Mouse (Mus musculus) liver, embryonic 16.5 days (tissue): Measurements from ENCODE around the gene March7. TPM values are rescaled to one million over a fixed set of nuclear protein-coding genes. Genes with fewer than 3 reads are reported as not detected.

Experiments
- ATAC-seq: fragments of 200-750 bp; cut with Nextera tagmentation; 2 replicates; pipeline ENCODE4 v1.8.0; 2017; ENCODE audit warnings: low read depth, mild to moderate bottlenecking, moderate number of reproducible peaks, moderate library complexity
- H3K27ac ChIP-seq: fragments of 300-500 bp; sonication (generic); 2 replicates; pipeline ENCODE4 v1.5.1; 2014; ENCODE audit warnings: mild to moderate bottlenecking, low read length
- H3K27me3 ChIP-seq: fragments of 300-500 bp; sonication (generic); 2 replicates; pipeline ENCODE4 v1.6.1; 2014; ENCODE audit warnings: low read depth, low read length, mixed read lengths; ENCODE audit not compliant: control insufficient read depth, insufficient read depth
- H3K36me3 ChIP-seq: fragments of 300-500 bp; sonication (generic); 2 replicates; pipeline ENCODE4 v1.6.1; 2014; ENCODE audit warnings: mild to moderate bottlenecking; ENCODE audit not compliant: control insufficient read depth, insufficient read depth
- H3K4me1 ChIP-seq: fragments of 300-500 bp; sonication (generic); 2 replicates; pipeline ENCODE4 v1.6.1; 2014; ENCODE audit warnings: low read depth, low read length, mixed read lengths; ENCODE audit not compliant: control insufficient read depth
- H3K4me2 ChIP-seq: fragments of 300-500 bp; sonication (generic); 2 replicates; pipeline ENCODE4 v1.6.1; 2014; ENCODE audit warnings: low read depth, low read length, mixed read lengths
- H3K4me3 ChIP-seq: fragments of 300-500 bp; sonication (generic); 2 replicates; pipeline ENCODE4 v1.5.1; 2014; ENCODE audit warnings: low read depth, mild to moderate bottlenecking, low read length
- H3K9ac ChIP-seq: fragments of 300-500 bp; sonication (generic); 2 replicates; pipeline ENCODE4 v1.6.1; 2014; ENCODE audit warnings: low read depth, low read length
- H3K9me3 ChIP-seq: fragments of 300-500 bp; sonication (generic); replicated peaks from 2 replicates; pipeline ENCODE4 v1.6.1; 2016; ENCODE audit warnings: low read length; ENCODE audit not compliant: control insufficient read depth
- WGBS: fragments of 180-500 bp; shearing (Covaris S2); extraction: QIAGEN DNeasy Blood & Tissue Kit; methylation state at CpG from one replicate; pipeline ENCODE4 v1.1.7; 2014; ENCODE audit not compliant: insufficient replicate concordance; 5-methylcytosine and 5-hydroxymethylcytosine counted together
- polyA plus RNA-seq: library from polyadenylated mRNA; unstranded; fragments of >200 nt; fragmentation: Nextera tagmentation; extraction: Ambion mirVana; gene quantifications from 2 replicates; pipeline ENCODE4 v1.2.1, GENCODE M21; 2015

The March7 gene
- polyA plus RNA-seq, 1 experiment from 2014 or later: 20.9 TPM

GRCm38 (mm10) chr2:60221954-60222353 is 12.3 kb downstream of the March7 start:
- Histone ChIP-seq H3K4me3 (no peak overlapping the region), H3K4me1 (peaks cover 3% of the 10 kb centered on the region), H3K27ac (no peak overlapping the region), H3K27me3 (no peaks in the 10 kb centered on the region), H3K4me2 (no peak overlapping the region), H3K36me3 (peaks cover 5% of the 10 kb centered on the region), H3K9me3 (no peaks in the 10 kb centered on the region), H3K9ac (no peak overlapping the region)
- no peak for ATAC-seq
- WGBS: 83% methylated on average over 2 of the region's 2 CpGs

DNA sequence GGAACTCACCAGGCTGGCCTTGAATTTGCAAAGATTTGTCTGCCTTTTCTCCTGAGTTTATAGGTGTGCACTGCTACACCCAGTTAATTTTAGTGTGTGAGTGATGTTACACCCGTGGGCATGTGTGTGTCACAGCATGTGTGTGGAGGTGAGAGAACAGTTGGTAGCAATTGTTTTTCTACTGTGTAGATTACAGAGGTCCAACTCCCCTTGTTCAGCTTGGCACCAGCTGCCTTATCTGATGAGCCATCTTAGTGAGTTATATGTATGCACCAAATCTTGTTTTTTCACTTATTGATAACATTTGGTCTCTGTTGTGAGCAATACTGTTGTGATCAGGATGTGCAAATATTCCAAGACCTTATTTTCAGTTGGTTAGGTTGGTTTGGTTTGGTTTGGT is 13.8 kb downstream of the March7 start:
- WGBS: 51% methylated on average over 1 of the region's 1 CpGs
- Histone ChIP-seq H3K36me3 (peaks cover 5% of the 10 kb centered on the region), H3K9me3 (no peaks in the 10 kb centered on the region), H3K27me3 (no peaks in the 10 kb centered on the region), H3K4me3 (no peak overlapping the region), H3K9ac (no peak overlapping the region), H3K4me1 (peaks cover under 1% of the 10 kb centered on the region), H3K27ac (no peak overlapping the region), H3K4me2 (no peak overlapping the region)
- no peak for ATAC-seq

DNA sequence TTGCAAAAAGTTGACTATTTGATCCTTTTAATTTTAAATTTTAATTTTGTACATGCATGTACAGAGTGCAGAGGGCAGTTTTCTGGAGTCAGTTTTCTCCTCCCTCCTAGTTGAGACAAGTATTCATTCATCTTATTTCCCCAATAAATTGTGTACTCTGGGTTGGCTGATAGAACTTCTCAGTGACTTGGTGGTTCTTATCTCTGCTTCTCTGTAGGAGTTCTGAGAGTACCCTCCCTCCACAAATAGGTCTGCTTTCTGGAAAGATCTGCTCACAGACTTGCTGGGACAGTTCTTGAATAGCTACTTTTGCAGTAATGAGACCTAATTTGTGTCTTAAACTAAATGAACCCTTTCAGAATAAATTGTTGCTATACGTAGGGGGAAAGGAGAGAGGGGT is 18.8 kb downstream of the March7 start:
- WGBS: 79% methylated on average over 1 of the region's 1 CpGs
- no peak overlapping the region for H3K9ac ChIP-seq
- peaks cover 21% of the 10 kb centered on the region for H3K36me3 ChIP-seq
- H3K4me3 ChIP-seq: no peak overlapping the region
- no peaks in the 10 kb centered on the region for H3K27me3 ChIP-seq
- no peaks in the 10 kb centered on the region for H3K9me3 ChIP-seq
- no peak for ATAC-seq
- no peak overlapping the region for H3K4me2 ChIP-seq
- no peak overlapping the region for H3K27ac ChIP-seq
- peaks cover 2% of the 10 kb centered on the region for H3K4me1 ChIP-seq

GRCm38 (mm10) chr2:60230361-60230760 is 20.7 kb downstream of the March7 start:
- Histone ChIP-seq H3K27ac (no peak overlapping the region), H3K9ac (no peak overlapping the region), H3K27me3 (no peaks in the 10 kb centered on the region), H3K4me2 (no peak overlapping the region), H3K4me1 (peaks cover 2% of the 10 kb centered on the region), H3K36me3 (peaks cover 31% of the 10 kb centered on the region), H3K4me3 (no peak overlapping the region), H3K9me3 (no peaks in the 10 kb centered on the region)
- ATAC-seq: no peak
- WGBS: 69% methylated on average over 2 of the region's 2 CpGs

DNA sequence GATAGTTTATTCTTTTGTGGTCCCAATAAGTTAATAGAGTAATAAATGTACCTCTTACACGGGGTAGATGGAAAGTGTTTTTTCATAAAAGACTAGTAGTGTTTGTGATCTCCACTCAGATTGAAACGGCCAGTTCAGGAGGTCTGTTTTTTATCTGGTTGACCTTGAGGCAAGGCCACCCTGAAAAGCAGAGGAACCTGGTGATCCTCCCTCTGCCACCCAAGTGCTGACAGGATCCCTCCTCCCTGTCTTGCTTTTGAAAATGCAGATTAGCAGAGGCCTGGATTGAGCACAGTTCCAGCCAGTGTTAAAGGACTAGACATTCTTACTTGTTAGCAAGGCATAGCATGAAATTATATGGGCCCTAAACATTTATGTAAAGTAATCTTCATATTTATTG is 23.5 kb downstream of the March7 start:
- Histone ChIP-seq H3K9ac (no peak overlapping the region), H3K4me1 (peaks cover 2% of the 10 kb centered on the region; the same call in 1 of the 2 replicates), H3K36me3 (peaks cover 35% of the 10 kb centered on the region), H3K4me3 (no peak overlapping the region), H3K9me3 (no peaks in the 10 kb centered on the region), H3K27me3 (no peaks in the 10 kb centered on the region), H3K27ac (no peak overlapping the region), H3K4me2 (no peak overlapping the region)
- 64% methylated on average over 2 of the region's 2 CpGs for WGBS
- no peak for ATAC-seq

- H3K9ac ChIP-seq: no peak overlapping the region
- no peaks in the 10 kb centered on the region for H3K9me3 ChIP-seq
- no peak overlapping the region for H3K27ac ChIP-seq
- no peak for ATAC-seq
- no peak overlapping the region for H3K4me3 ChIP-seq
- peaks cover 41% of the 10 kb centered on the region for H3K36me3 ChIP-seq
- H3K4me1 ChIP-seq: no peaks in the 10 kb centered on the region
- 79% methylated on average over 7 of the region's 7 CpGs for WGBS
- no peaks in the 10 kb centered on the region for H3K27me3 ChIP-seq
- no peak overlapping the region for H3K4me2 ChIP-seq
Measured at GRCm38 (mm10) chr2:60234506-60234905, 24.8 kb downstream of the March7 start.

DNA sequence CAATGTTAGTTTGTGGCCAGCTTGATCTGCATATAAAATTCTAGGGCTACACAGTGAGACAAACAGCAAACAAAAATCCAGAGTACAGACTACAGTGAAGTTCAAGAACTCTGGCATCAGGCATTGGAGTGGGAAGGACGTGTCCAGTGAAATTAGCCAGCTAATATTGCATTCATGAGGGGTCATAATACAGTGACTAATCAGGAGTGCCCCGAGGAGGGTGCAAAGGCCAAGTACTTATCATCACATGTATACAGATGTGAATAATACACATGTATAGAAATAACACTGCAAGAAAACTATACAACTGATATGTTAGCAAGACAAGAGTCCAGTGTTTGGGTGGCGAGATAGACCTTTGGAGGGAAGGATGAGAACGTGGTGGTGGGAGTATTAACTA is 43.1 kb downstream of the March7 start:
- ATAC-seq: no peak
- no peak overlapping the region for H3K4me3 ChIP-seq
- 68% methylated on average over 4 of the region's 4 CpGs for WGBS

DNA sequence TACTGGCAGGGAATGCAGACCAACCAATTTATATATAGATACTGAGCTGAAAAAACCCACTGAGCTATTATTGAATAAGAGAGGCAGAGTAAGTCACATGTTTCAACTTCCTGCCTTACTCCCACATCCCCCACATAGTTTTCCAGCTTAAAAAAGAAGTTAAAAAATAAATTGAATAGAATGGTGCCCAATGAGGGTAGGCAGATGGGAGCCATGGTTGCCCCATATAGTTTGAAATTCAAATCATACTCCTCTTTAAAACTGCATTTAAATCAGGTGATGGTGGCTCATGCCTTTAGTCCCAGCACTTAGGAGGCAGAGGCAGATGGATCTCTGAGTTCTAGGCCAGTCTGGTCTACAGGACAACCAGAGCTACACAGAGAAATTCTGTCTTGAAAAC is 43.8 kb downstream of the March7 start:
- Histone ChIP-seq H3K36me3 (peaks cover 20% of the 10 kb centered on the region), H3K4me2 (no peak overlapping the region), H3K27me3 (no peaks in the 10 kb centered on the region), H3K9me3 (no peaks in the 10 kb centered on the region), H3K9ac (no peak overlapping the region), H3K4me3 (no peak overlapping the region), H3K27ac (no peak overlapping the region), H3K4me1 (no peaks in the 10 kb centered on the region)
- ATAC-seq: no peak

More for the DNA sequence above, 43.1 kb downstream of the March7 start:
- Histone ChIP-seq H3K4me2 (no peak overlapping the region), H3K4me1 (no peaks in the 10 kb centered on the region), H3K27me3 (no peaks in the 10 kb centered on the region), H3K9me3 (no peaks in the 10 kb centered on the region), H3K27ac (no peak overlapping the region), H3K9ac (no peak overlapping the region), H3K36me3 (peaks cover 17% of the 10 kb centered on the region)

DNA sequence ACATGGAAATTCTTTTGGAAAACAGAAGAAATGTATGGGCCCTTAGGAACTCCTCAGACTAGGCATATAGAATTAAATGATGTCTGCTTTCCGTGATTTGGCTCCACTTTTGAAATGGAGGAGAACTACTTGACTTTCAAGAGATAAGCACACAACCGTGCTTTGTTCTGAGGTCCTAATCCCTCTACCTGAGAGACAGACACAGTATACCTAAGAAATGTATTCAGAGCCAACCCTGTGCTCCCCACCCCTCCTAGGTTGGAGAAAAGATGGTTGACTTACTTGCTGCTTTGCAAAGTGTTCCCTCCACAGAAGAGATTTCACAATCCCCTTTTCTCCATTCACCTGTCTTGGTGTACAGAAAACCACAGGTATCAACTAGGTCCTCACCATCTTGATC is 47.1 kb downstream of the March7 start:
- Histone ChIP-seq H3K27me3 (no peaks in the 10 kb centered on the region), H3K36me3 (peaks cover 18% of the 10 kb centered on the region), H3K9me3 (no peaks in the 10 kb centered on the region), H3K4me3 (no peak overlapping the region), H3K27ac (no peak overlapping the region), H3K4me1 (no peaks in the 10 kb centered on the region), H3K4me2 (no peak overlapping the region), H3K9ac (no peak overlapping the region)
- 60% methylated on average over 2 of the region's 2 CpGs for WGBS
- no peak for ATAC-seq

DNA sequence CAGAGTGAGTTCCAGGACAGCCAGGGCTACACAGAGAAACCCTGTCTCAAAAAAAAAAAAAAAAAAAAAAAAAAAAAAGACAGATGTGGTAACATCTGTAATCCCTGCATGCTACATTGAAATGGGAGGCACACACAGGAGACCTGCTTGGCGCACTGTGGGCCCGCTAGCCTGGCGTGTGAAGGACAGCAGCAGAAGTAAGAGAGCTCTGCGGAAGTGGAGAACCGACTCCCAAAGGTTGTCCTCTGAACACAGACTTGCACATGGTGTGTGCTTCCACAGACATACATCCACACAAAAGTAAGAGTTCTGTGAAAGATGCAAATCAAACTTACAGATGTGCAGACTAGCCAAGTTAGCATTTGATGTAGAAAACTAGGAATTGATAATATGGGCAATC is 49.5 kb downstream of the March7 start:
- H3K27me3 ChIP-seq: no peaks in the 10 kb centered on the region
- H3K36me3 ChIP-seq: peaks cover 17% of the 10 kb centered on the region

More for the DNA sequence above, 49.5 kb downstream of the March7 start:
- Histone ChIP-seq H3K4me1 (no peaks in the 10 kb centered on the region), H3K9me3 (no peaks in the 10 kb centered on the region), H3K9ac (no peak overlapping the region), H3K4me2 (no peak overlapping the region), H3K27ac (no peak overlapping the region), H3K4me3 (no peak overlapping the region)
- no peak for ATAC-seq
- WGBS: 77% methylated on average over 5 of the region's 5 CpGs
